Mouse (Mus musculus): Measurements from ENCODE around the gene Dcdc2b. TPM values are rescaled to one million over a fixed set of nuclear protein-coding genes. Genes with fewer than 3 reads are reported as not detected.

Dcdc2b gene
- polyA plus RNA-seq, 1 experiment from 2014 or later, result 3.0 TPM

DNA sequence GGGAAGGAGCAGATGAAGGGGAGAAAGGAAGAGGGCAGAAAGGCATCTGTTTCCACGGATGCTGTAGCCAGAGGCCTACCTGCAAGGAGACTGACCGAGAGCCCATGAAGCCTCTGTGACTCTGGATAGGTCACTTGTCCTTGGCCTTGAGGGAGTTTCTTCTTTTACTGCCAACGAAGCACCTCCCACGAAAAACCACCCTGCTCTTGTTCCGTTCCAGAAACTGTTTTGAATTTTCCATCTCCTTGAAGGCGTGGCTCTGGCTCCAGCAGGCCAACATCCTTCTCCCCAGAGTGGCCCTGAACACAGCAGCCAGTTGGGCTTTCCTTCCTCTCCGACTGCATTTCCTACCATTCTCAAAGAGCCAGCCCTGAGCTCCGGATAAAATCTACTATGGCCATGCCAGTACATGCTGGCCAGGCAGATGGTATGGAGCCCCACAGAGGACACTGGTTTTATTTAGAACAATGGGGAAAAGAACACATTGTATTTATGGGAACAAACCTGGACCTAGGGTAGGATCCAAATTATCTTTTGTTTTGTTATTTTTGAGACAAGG lies 7.3 kb upstream of the Dcdc2b start:
- DNase-seq (ENCODE audit: low spot score), result no peak

GRCm38 (mm10) chr4:129620419-129621282 lies 6.6 kb upstream of the Dcdc2b start:
- no peak for DNase-seq (ENCODE audit: low spot score)

GRCm38 (mm10) chr4:129618786-129619691 lies 5.0 kb upstream of the Dcdc2b start, which contains the start of gene Iqcc:
TSS of gene Iqcc (minus strand) at chr4:129619099.
- DNase-seq (ENCODE audit: low spot score), result peak; percentile 96

GRCm38 (mm10) chr4:129618031-129618430 lies 4.0 kb upstream of the Dcdc2b start:
- DNase-seq (ENCODE audit: low spot score), result no peak

DNA sequence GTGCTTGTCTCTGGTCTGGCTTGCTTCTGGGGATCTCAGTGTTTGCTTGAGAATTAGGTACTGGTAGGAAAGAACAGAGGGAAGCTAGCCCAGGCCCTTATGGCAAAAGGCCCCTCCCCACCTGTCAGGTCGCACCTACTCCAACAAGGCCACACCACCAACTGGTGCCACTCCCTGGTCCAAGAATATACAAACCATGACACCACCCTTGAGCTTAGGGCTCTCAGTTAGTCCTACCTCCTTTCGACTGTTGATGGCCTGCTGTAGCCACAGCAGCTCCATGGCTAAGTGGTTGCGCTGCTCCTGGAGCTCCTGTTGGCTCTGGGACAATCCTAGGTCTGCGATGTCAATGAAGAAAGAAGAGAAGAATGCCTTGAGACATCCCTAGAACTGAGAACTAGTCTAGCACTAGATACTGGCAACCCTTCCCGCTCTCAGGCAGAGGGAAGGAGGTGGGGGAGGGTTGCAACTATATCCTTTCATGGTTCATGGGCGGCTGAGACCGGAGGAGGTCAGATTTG lies 3.1 kb upstream of the Dcdc2b start:
- DNase-seq (ENCODE audit: low spot score), result no peak

DNA sequence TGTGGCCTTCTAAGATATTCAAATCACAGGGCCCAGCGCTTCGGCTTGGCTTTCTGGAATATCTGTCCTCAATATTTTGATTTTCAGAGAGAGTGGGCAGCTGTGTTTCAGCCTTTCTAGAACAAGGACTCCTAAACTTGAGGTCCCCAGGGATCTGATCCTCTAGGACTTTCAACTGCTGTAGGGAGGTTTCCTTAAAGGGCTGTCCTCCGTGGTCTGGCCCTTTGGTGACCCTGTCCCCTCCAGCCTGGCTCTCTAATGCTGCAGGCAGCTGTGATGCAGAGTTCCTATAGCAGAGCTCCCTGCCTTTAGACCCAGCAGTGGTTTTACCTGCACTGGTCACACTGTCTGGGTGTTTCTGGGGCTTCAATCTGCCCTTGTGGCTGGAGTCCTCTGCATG lies 2.6 kb upstream of the Dcdc2b start:
- DNase-seq (ENCODE audit: low spot score), result no peak

- no peak for DNase-seq (ENCODE audit: low spot score)
These were observed 1.8 kb upstream of the Dcdc2b start for GRCm38 (mm10) chr4:129615801-129616290.

- no peak for DNase-seq (ENCODE audit: low spot score)
These were observed 3.6 kb downstream of the Dcdc2b start for GRCm38 (mm10) chr4:129610472-129610871.

GRCm38 (mm10) chr4:129610026-129610425 lies 4.0 kb downstream of the Dcdc2b start:
- peak; percentile 85 for DNase-seq (ENCODE audit: low spot score)

DNA sequence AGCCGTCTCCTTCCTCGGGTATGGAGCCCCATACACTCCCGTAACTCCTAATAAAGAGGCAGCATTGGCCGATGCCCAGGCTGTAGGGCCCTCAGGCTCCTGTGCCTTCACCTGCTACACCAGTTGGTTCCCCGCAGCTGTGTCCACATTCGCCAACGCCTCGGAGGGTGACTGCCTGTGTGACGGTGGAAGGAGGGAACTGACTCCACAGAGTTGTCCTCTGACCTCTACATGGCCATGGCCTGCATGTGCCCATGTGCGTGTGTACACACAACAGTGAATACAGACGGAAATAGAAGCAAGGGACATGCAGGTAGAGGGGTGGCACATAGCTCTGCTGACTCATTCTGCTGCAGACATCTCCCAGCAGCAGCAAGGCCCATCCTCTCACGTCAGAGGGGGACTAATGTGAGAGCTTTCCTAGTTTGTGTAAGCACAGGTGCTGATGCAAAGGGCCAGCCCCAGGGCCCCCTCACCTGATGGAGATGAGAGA lies 4.9 kb downstream of the Dcdc2b start:
- peak; percentile 53 for DNase-seq (ENCODE audit: low spot score)

DNA sequence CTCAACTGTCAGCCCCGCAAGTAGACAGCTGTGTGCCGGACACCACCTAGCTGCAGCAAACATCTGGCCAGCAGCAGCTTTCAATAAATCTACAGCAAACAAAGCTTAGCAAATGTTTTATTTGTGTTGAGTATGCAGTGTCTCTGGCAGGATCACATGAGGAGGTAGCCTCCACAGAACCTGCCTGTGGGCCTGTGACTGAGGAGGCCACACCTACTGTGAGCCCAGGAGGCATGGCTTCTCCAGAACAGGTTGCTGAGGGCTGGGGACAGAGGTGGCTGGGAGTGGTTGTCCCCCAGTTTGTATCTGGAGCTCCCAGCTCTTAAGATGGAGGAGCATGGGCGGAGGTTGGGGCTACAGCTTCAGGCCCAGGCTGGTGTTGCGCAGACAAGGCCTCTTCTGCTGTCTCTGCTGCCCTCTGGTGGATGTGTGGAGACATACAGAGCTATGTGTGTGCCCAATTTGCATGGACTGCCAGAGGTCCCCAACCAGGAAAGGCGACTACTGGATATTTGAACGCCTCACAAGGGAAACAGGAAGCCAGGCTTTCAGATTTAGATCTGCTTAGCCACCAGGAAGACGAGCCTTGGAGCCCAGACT lies 5.5 kb downstream of the Dcdc2b start:
- DNase-seq (ENCODE audit: low spot score), result peak; percentile 87

- DNase-seq (ENCODE audit: low spot score), result peak; percentile 90
These were observed 13.6 kb downstream of the Dcdc2b start, which contains the start of the genes Eif3i and Tmem234 for GRCm38 (mm10) chr4:129600233-129601158. TSS of gene Eif3i (minus strand) at chr4:129600648. TSS of gene Tmem234 (plus strand) at chr4:129600668.

DNA sequence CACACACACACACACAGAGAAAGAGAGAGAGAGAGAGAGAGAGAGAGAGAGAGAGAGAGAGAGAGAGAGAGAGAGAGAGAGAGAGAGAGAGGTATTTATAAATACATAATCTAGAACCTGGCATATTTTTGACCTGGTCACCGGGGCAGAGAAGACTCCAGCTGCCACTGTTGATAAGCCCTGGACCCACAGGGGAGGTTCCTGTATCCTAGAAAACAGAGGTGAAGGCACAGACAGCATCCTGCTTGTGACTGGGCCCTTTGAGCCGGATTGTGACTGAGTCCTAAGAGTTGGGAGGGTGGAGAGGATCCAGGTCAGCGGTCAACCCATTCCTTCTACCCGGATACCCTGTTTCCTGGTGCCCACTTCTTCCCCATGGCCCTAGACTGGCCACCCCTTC lies 25.2 kb downstream of the Dcdc2b start:
- DNase-seq (ENCODE audit: low spot score), result no peak

- DNase-seq (ENCODE audit: low spot score), result no peak
These were observed 27.1 kb downstream of the Dcdc2b start for GRCm38 (mm10) chr4:129586943-129587342.

DNA sequence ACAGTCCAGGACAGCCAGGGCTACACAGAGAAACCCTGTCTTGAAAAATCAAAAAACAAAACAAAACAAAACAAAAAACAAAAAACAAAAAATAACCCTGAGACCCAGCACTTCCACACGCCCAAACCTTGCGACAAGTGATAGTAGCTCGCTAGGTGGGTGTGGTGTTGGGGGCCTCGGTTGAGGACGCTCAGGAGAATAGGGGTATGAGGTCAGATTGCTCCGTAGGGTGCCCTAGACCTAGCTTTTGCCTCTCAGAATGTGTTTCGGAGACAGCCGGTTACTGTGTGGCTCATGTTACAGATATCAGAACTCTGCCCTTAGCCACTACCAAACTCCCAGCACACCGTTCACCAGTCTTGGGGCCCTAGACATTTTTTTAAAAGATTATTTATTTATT lies 28.3 kb downstream of the Dcdc2b start:
- DNase-seq (ENCODE audit: low spot score), result no peak

GRCm38 (mm10) chr4:129584884-129585608 lies 29.0 kb downstream of the Dcdc2b start:
- peak; percentile 91 for DNase-seq (ENCODE audit: low spot score)

- no peak for DNase-seq (ENCODE audit: low spot score)
These were observed 29.7 kb downstream of the Dcdc2b start for GRCm38 (mm10) chr4:129584370-129584769.

DNA sequence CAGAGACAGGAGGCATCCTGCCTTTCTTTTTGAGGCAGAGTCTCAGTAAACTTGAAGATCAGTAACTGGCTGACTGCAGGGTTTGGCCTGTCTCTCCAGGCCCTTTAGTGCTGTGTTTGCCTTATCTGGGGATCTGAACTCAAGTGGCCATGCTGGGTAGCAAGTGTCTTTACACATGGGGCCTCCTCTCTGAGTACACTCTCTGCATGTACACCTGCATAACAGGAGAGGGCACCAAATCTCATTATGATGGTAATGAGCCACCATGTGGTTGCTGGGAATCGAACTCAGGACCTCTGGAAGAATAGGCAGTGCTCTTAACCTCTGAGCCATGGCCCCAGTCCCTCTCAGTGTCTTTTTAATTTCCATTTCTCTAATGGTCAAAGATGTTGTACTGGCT lies 31.8 kb downstream of the Dcdc2b start:
- peak; percentile 22 for DNase-seq (ENCODE audit: low spot score)

DNA sequence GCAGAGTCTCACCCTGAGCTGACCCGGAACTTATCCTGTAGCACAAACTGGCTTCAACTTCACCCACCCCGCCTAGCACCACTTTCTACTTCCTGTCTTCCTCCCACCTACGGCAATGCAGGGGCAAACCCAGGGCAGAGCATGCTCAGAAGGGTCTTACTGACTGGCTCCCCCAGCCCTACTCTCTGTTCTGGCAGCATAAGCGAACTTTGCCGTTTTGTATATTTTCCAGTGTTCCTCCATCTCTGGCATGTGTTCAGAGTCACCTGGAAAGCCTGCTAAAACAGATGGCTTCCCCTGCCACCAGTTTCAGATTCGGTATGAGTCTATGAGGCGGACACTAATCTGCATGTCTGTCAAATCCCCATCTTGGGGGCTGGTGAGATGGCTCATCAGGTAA lies 33.7 kb downstream of the Dcdc2b start:
- peak; percentile 64 for DNase-seq (ENCODE audit: low spot score)

All from thymus, postnatal 0 days (tissue).